Mouse (Mus musculus): Measurements from ENCODE around the gene Fkbp2. TPM values are rescaled to one million over a fixed set of nuclear protein-coding genes. Genes with fewer than 3 reads are reported as not detected.
A peak's percentile ranks its signal among the peaks of the same experiment; 100 is the strongest.

The Fkbp2 gene
- polyA plus RNA-seq (2012; rRNA removed): 80.5 and 126 TPM in 2 replicates

GRCm38 (mm10) chr19:6980381-6981093 is at the start of gene Fkbp2:
Fkbp2 (minus strand) TSS chr19:6980501.
- DNase-seq (ENCODE audit: low read depth): peak; percentile 80

- no peak for DNase-seq (ENCODE audit: low read depth)
Observed at GRCm38 (mm10) chr19:7029531-7029930, 49.2 kb upstream of the Fkbp2 start.

GRCm38 (mm10) chr19:7020224-7020641 is 39.9 kb upstream of the Fkbp2 start:
- DNase-seq (ENCODE audit: low read depth): no peak

GRCm38 (mm10) chr19:7019191-7019590 is 38.9 kb upstream of the Fkbp2 start, which contains the start of gene Fermt3:
Fermt3 (minus strand) TSS chr19:7019469.
- DNase-seq (ENCODE audit: low read depth): no peak

- no peak for DNase-seq (ENCODE audit: low read depth)
Observed at GRCm38 (mm10) chr19:7018546-7018945, 38.2 kb upstream of the Fkbp2 start.

GRCm38 (mm10) chr19:7017541-7018457 is 37.5 kb upstream of the Fkbp2 start:
- DNase-seq (ENCODE audit: low read depth): no peak

GRCm38 (mm10) chr19:7014481-7015135 is 34.3 kb upstream of the Fkbp2 start:
- no peak for DNase-seq (ENCODE audit: low read depth)

- no peak for DNase-seq (ENCODE audit: low read depth)
Observed at GRCm38 (mm10) chr19:7013984-7014383, 33.7 kb upstream of the Fkbp2 start.

- DNase-seq (ENCODE audit: low read depth): no peak
Observed at GRCm38 (mm10) chr19:7012426-7012825, 32.1 kb upstream of the Fkbp2 start.

- DNase-seq (ENCODE audit: low read depth): no peak
Observed at GRCm38 (mm10) chr19:7006892-7007593, 26.7 kb upstream of the Fkbp2 start.

- DNase-seq (ENCODE audit: low read depth): no peak
Observed at GRCm38 (mm10) chr19:6999360-7000063, 19.2 kb upstream of the Fkbp2 start.

GRCm38 (mm10) chr19:6997721-6998290 is 17.5 kb upstream of the Fkbp2 start:
- DNase-seq (ENCODE audit: low read depth): no peak

- DNase-seq (ENCODE audit: low read depth): no peak
Observed at GRCm38 (mm10) chr19:6996006-6996405, 15.7 kb upstream of the Fkbp2 start, which contains the start of the genes Nudt22 and Trpt1. Nudt22 (minus strand) TSS chr19:6996117. Trpt1 (plus strand) TSS chr19:6996131.

GRCm38 (mm10) chr19:6995255-6995991 is 15.1 kb upstream of the Fkbp2 start:
- DNase-seq (ENCODE audit: low read depth): no peak

GRCm38 (mm10) chr19:6994489-6994888 is 14.2 kb upstream of the Fkbp2 start:
- DNase-seq (ENCODE audit: low read depth): no peak

- no peak for DNase-seq (ENCODE audit: low read depth)
Observed at GRCm38 (mm10) chr19:6994002-6994401, 13.7 kb upstream of the Fkbp2 start.

GRCm38 (mm10) chr19:6993011-6993770 is 12.9 kb upstream of the Fkbp2 start:
- DNase-seq (ENCODE audit: low read depth): no peak

GRCm38 (mm10) chr19:6992011-6992858 is 11.9 kb upstream of the Fkbp2 start, which contains the start of gene Dnajc4:
Dnajc4 (minus strand) TSS chr19:6992572.
- peak; percentile 70 for DNase-seq (ENCODE audit: low read depth)

Data from gonadal fat pad, adult 2 months (tissue).